Mouse (Mus musculus) cerebellum, adult 11 months (tissue): ENCODE results near the gene Napepld.
"Not testable (repeated sequence)": the region's sequence is repeated elsewhere in the genome, so short reads cannot be mapped to it uniquely, and the experiment has no call there.

Experiments used
- DNase-seq: peaks from one replicate; pipeline ENCODE4 v3.0.0; 2022

Gene Napepld

DNA sequence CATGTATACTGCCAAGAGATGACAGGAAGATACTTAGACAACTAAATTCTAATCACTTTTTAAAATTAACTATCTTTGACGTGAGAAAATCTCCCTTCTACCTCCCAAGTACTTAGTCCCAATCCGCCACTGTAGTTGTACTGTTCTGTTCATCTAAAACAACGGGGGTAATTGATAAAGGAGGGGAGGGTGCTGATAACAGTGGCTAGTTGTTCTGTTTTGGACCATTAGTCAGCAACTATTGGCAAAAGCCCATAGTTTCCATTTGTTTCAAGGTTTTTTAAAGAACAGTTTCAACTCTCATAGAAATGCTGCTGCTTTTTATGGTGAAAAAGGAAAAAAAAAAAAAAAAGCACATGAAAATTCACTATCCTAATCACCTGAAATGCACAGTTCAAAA is 2.5 kb upstream of the Napepld start:
- DNase-seq = no peak

GRCm38 (mm10) chr5:21702873-21703475 is 1.8 kb upstream of the Napepld start:
- DNase-seq = no peak

DNA sequence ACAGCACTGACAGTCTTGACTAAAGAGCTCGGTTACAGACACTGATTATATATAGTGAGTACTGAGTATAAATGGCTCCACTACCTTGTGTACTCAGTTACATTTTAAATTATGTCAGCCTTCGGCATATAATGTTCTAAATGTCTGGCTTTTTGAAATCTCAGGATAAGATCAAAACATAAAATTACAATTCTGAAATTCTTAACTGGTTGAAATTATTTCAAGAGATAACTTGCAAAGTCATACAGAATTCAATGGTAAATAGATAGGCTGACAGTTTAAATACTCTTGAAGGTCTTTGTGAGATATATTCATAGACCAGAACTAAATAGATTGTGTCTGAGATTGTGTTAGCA is 791 bp upstream of the Napepld start:
- DNase-seq = no peak

GRCm38 (mm10) chr5:21700934-21701333 is 262 bp downstream of the Napepld start:
- no peak for DNase-seq

- DNase-seq = no peak
These were observed 849 bp downstream of the Napepld start for GRCm38 (mm10) chr5:21700272-21700821.

- DNase-seq = not testable (repeated sequence)
These were observed 1.6 kb downstream of the Napepld start for GRCm38 (mm10) chr5:21699555-21699954.

- DNase-seq = no peak
These were observed 6.2 kb downstream of the Napepld start for GRCm38 (mm10) chr5:21694854-21695490.

DNA sequence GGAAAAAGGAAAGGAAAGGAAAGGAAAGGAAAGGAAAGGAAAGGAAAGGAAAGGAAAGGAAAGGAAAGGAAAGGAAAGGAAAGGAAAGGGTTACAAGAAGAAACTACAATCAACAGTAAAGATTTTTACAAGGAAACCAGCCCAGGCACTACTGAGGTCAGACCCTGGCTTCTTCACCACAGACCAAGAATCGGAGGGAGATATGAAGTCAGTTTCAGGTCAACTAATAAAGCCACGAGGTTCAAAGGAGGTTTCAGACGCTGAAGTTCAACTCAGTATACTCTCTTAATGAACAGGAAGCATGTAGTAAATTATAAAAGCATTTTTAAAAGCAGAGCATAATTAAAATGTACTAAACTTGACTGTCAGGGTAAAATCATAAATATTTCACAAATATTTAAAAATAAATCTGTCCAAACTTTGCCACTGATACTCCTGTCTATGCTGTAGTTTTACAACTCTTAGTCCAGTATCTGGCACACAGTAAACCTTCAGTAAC is 7.8 kb downstream of the Napepld start:
- no peak for DNase-seq

DNA sequence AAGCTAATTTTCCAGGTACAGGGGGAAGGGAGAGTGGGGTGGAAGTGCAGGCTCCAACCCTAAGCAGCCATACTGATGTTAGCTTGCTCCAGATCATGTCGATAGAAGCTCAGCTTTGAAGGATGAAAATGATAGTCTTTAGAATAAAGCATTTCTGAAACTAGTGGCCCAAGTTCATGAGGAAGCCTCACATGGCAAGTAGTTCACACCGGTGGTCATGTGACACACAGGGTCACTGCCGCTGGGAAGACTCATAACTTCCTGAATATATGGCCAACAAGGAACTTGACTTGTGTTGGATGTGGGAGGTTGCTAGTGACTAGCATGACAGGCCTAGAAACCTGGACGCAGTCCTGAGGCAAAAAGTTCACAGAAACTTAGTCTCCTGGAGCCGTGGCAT is 9.0 kb downstream of the Napepld start:
- no peak for DNase-seq

- DNase-seq = no peak
These were observed 14.2 kb downstream of the Napepld start for GRCm38 (mm10) chr5:21687042-21687441.

- no peak for DNase-seq
These were observed 16.2 kb downstream of the Napepld start for GRCm38 (mm10) chr5:21685001-21685400.

DNA sequence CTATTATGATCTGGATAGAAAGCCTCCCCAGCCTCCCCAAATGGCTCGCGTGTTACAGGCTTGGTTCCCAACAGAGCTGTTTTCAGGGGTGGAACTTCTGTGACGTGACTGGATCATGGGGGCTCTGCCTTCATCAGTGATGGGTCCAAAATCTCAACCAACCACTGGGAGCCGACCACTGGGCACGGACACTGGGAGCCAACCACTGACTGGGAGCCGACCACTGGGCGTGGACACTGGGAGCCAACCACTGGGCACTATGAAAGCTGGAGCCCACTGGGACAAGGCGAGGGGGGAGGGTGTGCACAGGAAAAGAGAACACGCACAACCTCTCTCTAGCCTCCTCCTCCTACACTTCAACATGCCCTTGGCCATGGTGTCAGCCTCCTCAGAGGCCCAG is 17.4 kb downstream of the Napepld start:
- no peak for DNase-seq

DNA sequence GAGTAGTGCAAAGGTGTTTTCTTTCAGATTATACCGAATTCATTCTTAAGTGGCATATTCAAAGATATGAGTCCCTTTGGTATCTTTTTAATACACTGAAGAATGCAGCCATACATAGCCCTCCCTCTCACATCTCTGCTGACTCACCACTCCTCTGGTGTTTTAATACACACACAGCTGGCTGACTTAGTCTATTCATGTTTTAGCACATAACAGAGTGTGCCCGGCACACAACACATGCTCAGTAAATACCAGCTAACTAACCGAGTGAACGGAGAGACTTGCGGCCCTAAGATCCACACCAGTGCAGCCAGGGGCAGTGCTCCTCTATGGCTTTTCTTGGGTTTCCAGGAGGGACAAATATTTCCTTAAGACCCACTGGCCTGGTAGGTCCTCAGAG is 20.3 kb downstream of the Napepld start:
- no peak for DNase-seq

DNA sequence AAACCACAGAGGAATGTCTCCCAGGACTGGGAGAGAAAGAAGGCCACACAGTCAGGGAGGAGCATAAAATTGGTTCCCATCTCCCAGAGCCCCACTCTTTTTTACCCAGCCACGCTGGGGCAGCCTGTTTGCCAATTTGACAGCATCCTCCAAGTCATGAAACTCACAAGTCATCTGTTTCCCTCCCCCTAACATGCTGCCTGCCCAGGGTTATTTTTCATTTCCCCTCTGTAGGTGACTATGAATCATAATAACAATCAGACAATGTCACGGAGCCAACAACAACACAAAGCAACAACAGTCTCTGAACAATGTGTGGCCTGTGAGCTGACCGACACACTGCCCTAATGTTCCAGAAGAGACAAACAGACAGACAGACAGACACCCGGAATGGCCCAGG is 21.2 kb downstream of the Napepld start:
- DNase-seq = no peak

GRCm38 (mm10) chr5:21678363-21678762 is 22.8 kb downstream of the Napepld start:
- no peak for DNase-seq

DNA sequence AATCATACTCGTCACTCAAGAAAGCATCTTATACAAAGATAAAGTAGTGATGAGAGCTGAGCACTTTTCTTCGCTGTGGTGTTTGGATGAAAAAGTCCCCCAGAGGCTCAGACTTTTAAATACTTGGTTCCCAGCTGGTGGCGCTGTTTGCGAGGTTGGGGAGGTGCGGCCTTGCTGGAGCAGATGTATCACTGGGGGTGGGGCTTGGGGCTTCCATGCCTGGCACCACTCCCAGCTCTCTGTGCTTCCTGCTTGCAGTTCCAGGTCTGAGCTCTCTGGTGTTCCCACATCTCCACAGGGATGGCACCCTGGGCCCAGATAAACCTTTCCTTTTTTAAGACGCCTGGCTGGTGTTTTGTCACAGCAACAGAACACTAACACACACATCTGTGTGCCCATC is 23.3 kb downstream of the Napepld start:
- DNase-seq = no peak

DNA sequence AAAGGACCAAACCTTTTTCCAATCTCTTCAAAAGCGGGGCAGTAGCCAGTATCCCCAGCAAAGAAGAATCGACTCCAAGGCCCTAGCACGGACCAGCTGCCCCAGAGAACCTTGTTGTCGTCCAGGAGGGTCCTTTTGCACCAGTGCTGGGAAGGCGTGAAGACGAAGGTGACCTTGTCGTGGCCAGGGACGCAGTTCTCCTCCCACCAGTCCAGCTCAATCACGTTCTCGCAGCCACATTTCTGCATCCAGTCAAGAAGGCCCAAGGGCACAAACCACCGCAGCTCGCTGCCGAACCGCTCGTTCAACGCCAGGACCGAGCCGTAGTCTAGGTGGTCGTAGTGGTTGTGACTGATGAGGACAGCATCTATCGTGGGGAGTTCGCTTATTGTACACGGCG is 25.7 kb downstream of the Napepld start:
- DNase-seq = no peak

DNA sequence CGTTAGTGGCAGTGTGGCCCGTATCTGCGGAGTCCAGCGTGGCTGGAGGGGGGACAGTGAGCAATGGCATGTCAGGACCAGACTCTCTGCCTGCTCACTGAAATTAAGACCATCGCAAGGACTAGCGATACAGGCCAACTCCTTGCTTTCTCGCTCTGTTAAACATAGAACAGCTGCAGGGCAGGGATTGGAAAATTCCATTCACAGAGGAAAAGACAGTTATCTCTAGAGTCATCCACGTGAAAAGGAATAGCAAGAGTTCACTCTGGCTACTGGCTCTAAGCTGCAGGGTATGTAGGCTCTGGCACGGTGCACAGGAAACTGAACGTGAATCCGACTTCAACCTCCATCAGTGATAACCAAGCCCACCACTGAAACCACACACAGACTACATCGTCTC is 26.2 kb downstream of the Napepld start:
- DNase-seq = no peak

DNA sequence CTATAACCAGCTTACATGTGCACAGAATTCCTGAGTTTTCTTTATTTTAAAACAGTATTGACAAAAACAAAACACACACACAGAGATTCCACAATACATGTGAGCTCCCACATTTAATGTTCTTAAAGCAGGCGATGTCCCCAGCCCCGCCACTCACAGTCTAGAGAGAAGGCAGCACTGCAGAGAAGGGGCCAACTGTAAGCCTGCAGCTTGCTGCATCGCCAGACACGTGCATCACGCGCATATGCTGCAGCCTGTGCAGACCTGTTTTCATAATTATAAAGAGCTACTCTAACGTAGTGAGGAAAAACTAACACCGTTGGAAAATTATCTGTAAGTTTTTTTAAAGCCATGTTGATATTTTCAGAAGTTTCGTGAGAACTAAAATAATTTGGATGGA is 27.5 kb downstream of the Napepld start:
- no peak for DNase-seq

GRCm38 (mm10) chr5:21672812-21673635 is 28.2 kb downstream of the Napepld start:
- DNase-seq = no peak

DNA sequence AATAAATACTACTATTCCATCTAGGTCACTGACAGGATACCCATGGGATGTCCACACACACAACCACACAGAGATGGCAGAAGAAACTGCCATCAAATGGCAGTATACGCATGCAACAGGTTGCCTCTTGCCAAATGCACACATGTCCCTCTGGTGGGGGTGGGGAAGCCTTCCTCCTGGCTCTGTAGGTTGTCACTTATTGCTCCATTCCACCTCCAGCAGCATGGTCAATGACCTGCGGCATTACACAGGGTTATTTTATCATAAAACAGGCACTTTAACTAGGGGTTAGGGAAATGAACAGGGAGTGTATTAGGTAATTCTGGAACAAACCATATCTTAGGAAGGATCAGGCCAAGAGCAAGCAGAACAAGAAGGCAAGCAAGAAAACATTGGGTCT is 31.9 kb downstream of the Napepld start:
- no peak for DNase-seq

DNA sequence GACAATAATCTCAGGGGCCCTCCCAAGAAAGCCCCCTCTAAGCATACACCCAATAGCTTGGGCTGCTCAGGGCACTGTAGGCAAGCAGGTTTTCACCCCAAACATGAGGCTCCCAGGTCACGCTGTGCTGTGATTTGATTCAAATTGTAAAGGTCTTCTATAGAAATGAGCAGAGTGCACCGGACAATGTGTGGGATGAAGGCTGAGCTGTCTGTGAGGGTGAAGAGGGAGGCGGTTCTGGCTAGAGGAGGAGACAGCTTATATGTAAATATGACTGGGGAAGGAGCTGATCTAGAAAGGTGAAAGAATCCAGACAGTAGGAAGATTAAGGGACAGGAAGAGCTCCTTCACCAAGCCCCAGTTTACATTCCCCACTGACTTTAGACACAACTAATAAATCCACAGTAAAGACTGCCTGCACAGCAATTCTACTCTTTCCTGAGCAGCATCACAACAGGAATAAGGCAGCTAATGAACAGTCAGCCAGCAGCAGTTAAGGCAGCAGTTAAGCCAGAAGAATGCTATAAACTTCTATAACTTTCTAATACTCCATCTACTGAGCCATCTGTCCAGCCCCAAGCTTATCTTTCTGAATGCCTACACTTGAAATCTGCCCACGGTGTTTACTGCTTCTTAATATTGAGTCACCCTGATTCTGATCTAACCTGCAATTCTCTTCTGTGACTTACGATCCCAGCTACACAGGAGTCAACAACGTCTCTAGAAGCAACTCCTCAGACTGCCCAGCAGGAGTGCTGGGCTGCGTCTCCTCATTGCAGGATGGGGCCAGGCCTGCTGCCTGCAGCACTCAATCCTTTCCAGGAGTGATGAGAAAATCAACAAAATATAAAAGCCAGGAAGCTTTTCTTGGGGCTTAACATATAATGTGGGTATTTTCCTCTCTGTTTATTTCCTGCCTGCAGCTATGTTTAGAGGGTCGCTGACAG is 33.7 kb downstream of the Napepld start:
- DNase-seq = no peak

GRCm38 (mm10) chr5:21663081-21663480 is 38.1 kb downstream of the Napepld start:
- no peak for DNase-seq
